Mouse (Mus musculus) cerebral cortex, adult 2 months (tissue): ENCODE results near the gene Doc2a.

Experiments
- WGBS: fragments of 180-500 bp; shearing (Covaris S2); methylation state at CpG from one replicate; pipeline ENCODE4 v1.1.7; 2018; 5-methylcytosine and 5-hydroxymethylcytosine counted together

Doc2a gene

GRCm38 (mm10) chr7:126869780-126870519 is 22.7 kb downstream of the Doc2a start:
- WGBS: 90% methylated on average over 23 of the region's 23 CpGs

- 96% methylated on average over 2 of the region's 2 CpGs for WGBS
Measured at GRCm38 (mm10) chr7:126870520-126870891, 23.3 kb downstream of the Doc2a start.

DNA sequence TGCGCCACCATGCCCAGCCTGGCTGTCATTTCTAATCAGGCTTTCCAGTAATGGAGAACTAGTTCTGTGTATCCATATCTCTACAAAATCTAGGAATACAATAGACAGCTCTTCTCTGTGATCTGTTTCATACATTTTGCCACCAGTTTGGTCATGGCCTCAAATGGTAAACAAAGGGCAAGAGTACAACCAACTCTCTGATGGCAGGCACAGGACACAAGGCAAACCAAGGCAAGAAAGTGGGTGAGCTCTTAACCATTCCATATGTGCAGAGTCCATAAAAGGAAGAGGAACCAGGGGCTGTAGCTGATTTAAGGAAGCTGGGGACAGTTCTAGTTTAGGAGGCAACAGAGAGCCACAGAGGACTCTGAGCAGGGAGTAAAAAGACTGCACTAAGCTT is 30.0 kb downstream of the Doc2a start:
- 97% methylated on average over 1 of the region's 1 CpGs for WGBS

GRCm38 (mm10) chr7:126881040-126881439 is 33.8 kb downstream of the Doc2a start:
- 40% methylated on average over 6 of the region's 6 CpGs for WGBS

DNA sequence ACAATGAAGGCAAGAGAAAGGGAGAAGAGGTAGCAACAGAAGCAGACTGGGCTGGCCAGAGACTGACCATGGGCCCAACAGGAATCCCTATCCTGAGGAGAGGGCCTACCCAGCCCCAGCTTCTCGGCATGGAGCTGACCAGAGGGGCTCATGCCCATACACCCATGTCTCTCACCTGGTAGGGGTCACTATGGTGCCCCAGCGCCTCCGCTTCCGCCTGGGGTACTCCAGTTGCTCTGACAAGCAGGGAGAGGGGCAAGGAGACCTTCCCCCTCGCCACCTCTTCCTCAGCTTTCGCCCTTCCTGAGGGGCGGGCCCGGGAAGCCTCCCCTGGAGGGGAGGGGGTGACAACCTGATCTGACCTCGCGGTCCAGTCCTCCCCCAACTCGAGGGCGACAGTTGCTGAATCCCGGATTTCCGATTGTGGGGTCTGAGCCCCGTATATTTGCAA is 36.5 kb downstream of the Doc2a start:
- WGBS: under 1% methylated on average over 15 of the region's 15 CpGs

DNA sequence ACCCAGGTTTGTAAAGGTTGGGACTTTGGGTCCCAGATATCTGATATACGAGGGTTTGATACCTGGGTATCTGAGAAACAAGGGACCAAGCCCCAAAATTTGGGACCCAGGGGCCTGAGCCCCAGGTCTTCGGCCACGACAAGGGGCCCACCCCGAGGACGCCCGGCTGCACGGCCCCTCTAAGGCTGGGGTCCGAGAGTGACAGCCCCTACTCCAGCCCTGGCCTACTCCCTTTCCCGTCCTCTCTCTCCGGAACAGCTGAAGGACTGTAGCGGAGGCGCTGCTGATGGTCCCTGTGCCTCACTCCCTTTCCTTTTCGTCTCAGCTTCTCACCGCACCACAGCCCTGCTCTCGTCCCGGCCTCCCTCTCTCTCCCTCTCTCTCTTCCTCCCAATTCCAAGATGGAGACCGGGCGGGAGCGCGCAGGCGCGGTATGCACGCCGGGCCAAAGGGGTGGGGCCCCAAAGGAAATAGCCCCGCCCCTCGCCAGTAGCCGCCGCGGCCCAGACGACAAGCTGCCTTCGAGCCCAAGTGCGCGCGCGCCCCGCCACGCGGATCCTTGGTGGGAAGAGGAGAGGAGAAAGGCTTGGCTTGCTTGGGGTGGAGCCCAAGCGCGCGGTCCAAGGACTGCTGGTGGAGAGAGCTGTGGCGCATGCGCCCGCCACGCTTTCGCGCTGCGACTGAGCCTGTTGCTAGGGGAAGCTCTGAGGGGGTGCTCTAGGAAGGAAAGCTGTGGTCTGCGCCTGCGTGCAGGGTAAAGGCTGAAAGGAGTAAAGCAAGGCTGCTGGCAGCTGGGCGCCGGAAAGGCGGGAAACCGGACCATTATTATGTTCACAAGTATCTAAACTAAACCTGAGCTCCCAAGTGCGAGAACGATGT is 37.3 kb downstream of the Doc2a start, which contains the start of gene Taok2:
Gene Taok2 (minus strand): TSS at position 418 of the 879 bp plus-strand sequence.
- under 1% methylated on average over 56 of the region's 56 CpGs for WGBS

- WGBS: 90% methylated on average over 5 of the region's 5 CpGs
Measured at GRCm38 (mm10) chr7:126887281-126887680, 40.1 kb downstream of the Doc2a start.

- 69% methylated on average over 7 of the region's 7 CpGs for WGBS
Measured at GRCm38 (mm10) chr7:126888852-126889251, 41.6 kb downstream of the Doc2a start.

- WGBS: 90% methylated on average over 5 of the region's 5 CpGs
Measured at GRCm38 (mm10) chr7:126896912-126897311, 49.7 kb downstream of the Doc2a start.

DNA sequence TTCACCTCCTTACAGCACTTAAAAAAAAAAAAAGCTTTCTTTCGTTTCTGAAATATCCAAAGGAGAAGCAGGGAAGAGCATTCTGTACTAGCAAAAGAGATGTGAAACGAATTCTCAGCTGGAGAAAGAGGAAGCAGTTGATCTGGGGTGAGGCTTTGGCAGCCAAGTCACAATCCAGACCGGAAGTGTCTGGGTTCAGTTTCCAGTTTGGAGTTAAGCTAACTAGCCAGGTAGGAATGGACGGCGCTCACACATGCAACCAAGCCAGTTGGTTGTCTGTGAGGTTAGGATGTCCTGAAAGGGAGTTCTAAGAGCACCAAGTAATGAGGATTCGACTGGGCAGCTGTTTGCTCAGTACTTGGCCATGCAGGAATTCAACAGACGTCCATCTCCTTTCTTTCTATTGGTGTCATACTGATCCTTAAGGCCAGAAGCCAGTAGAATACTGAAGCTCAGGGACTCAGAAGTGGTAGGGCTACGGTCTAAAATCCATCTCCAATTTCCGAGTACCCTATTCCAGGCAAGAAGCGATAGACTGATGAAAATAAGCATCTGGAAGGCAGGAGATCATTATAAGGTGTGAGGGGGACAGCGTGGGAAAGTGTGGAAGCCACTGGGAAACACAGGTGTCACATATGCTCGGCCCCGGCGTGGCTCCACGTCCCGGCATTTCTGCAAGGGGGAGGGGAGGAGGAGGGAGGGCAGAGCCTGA is 50.3 kb downstream of the Doc2a start:
- 7% methylated on average over 16 of the region's 16 CpGs for WGBS

DNA sequence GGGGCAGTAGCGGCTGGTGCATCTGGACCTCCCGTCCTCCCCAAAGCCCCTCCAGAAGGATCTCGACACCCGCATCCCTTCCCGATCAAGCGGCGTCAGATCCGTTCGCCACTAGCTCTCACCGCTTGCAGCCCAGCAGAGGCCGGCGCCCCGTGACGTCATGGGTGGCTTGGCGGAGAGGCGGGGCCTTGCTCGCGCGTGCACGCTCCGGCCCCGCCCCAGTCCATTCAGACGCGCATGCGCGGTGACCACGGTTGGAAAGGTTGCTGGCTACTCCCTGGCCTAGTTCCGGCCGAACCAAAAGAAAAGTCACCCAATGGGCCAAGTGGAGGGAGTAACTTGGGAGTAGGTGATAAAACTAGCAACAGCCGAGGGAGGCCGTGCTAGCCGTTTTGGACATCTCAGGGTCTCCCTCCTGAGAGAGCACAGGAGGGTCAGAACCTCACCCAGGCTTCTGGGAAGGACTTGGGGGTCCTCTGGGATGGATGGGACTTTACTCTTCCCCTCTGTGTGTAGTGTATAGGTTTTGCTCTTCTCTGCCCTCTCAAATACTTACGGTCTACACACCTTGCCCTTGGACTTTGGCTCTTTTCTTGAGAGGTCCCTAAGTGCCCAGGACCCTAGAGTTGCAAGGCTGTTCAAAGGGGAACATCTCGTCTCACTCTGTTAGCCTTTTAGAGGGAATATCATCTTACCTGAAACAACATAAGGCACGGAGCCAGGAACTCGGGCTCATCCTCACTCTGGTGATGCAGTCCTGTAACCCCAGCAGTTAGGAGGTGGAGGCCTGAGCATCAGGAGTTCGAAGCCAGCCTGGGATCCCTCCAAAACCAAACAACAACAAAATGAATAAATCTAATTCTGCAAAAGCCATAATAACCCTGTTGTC is 51.1 kb downstream of the Doc2a start:
- WGBS: 12% methylated on average over 37 of the region's 37 CpGs

GRCm38 (mm10) chr7:126899781-126900180 is 52.6 kb downstream of the Doc2a start:
- 98% methylated on average over 7 of the region's 9 CpGs for WGBS
